Mouse (Mus musculus): ENCODE results near the gene Slc35f1. TPM values are rescaled to one million over a fixed set of nuclear protein-coding genes. Genes with fewer than 3 reads are reported as not detected.

Gene Slc35f1
- 1 to 10 TPM in 2 of 4 experiments, under 1 TPM in 2; 0.80 to 2.3 (median 1.4) TPM for total RNA-seq (2022)

GRCm38 (mm10) chr10:52690334-52690991 lies at the start of gene Slc35f1:
Gene Slc35f1 (plus strand): TSS chr10:52690533.
- peak; percentile 11 for DNase-seq

GRCm38 (mm10) chr10:52671234-52671633 lies 19.1 kb upstream of the Slc35f1 start:
- DNase-seq: no peak

GRCm38 (mm10) chr10:52690992-52691731 lies 829 bp downstream of the Slc35f1 start:
- no peak for DNase-seq

- DNase-seq: no peak
Measured at GRCm38 (mm10) chr10:52703688-52704087, 13.4 kb downstream of the Slc35f1 start.

- no peak for DNase-seq
Measured at GRCm38 (mm10) chr10:52704101-52705051, 14.0 kb downstream of the Slc35f1 start.

- DNase-seq: no peak
Measured at GRCm38 (mm10) chr10:52709482-52709881, 19.1 kb downstream of the Slc35f1 start.

- no peak for DNase-seq
Measured at GRCm38 (mm10) chr10:52712166-52712565, 21.8 kb downstream of the Slc35f1 start.

GRCm38 (mm10) chr10:52714557-52714956 lies 24.2 kb downstream of the Slc35f1 start:
- no peak for DNase-seq

GRCm38 (mm10) chr10:52715146-52715545 lies 24.8 kb downstream of the Slc35f1 start:
- DNase-seq: no peak

- no peak for DNase-seq
Measured at GRCm38 (mm10) chr10:52718199-52718917, 28.0 kb downstream of the Slc35f1 start.

GRCm38 (mm10) chr10:52726674-52727073 lies 36.3 kb downstream of the Slc35f1 start:
- no peak for DNase-seq

GRCm38 (mm10) chr10:52742671-52743379 lies 52.5 kb downstream of the Slc35f1 start:
- no peak for DNase-seq

- DNase-seq: no peak
Measured at GRCm38 (mm10) chr10:52743831-52744230, 53.5 kb downstream of the Slc35f1 start.

- DNase-seq: no peak
Measured at GRCm38 (mm10) chr10:52748028-52748597, 57.8 kb downstream of the Slc35f1 start.

- DNase-seq: no peak
Measured at GRCm38 (mm10) chr10:52755949-52756679, 65.8 kb downstream of the Slc35f1 start.

- DNase-seq: no peak
Measured at GRCm38 (mm10) chr10:52757496-52758260, 67.3 kb downstream of the Slc35f1 start.

GRCm38 (mm10) chr10:52758589-52758988 lies 68.3 kb downstream of the Slc35f1 start:
- no peak for DNase-seq

- DNase-seq: no peak
Measured at GRCm38 (mm10) chr10:52760527-52760926, 70.2 kb downstream of the Slc35f1 start.

GRCm38 (mm10) chr10:52779926-52780485 lies 89.7 kb downstream of the Slc35f1 start:
- no peak for DNase-seq

Measured in adrenal gland, adult 8-10 months (tissue).